Mouse (Mus musculus) lung, adult 2 months (tissue): Measurements from ENCODE around the gene Plcb3. TPM values are rescaled to one million over a fixed set of nuclear protein-coding genes. Genes with fewer than 3 reads are reported as not detected.

Experiments used
- DNase-seq: peaks from one replicate; pipeline ENCODE4 v3.0.0; 2022
- H3K4me1 ChIP-seq: fragments of 200-500 bp; 2 replicates; pipeline ENCODE4 v1.6.1; 2011; ENCODE audit warnings: low read length; ENCODE audit not compliant: control insufficient read depth, insufficient read depth
- H3K4me3 ChIP-seq: fragments of 200-500 bp; replicated peaks from 2 replicates; pipeline ENCODE3; 2011; ENCODE audit warnings: low read depth, mild to moderate bottlenecking, control low read depth, low read length; ENCODE audit errors: extremely low read depth
- CTCF ChIP-seq: fragments of 200-500 bp; IDR thresholded peaks from 2 replicates; pipeline ENCODE4 v1.5.1; 2011; ENCODE audit warnings: mild to moderate bottlenecking, low read length, control low read depth; ENCODE audit not compliant: insufficient read depth
- POLR2A ChIP-seq: fragments of 200-500 bp; IDR thresholded peaks from 2 replicates; pipeline ENCODE4 v1.6.1; 2011; ENCODE audit warnings: low read depth, mild to moderate bottlenecking, control low read depth, low read length, borderline replicate concordance; ENCODE audit errors: extremely low read depth
- WGBS: fragments of 180-500 bp; shearing (Covaris S2); methylation state at CpG from one replicate; pipeline ENCODE4 v1.1.7; 2018; 5-methylcytosine and 5-hydroxymethylcytosine counted together
- polyA plus RNA-seq: library from polyadenylated mRNA; depleted of rRNA; stranded (reverse); fragments of >200 nt; gene quantifications from 2 replicates; pipeline ENCODE4 v1.2.3, GENCODE M21; 2012; rRNA removed

Plcb3 gene
- polyA plus RNA-seq, 1 experiment = 124 TPM

DNA sequence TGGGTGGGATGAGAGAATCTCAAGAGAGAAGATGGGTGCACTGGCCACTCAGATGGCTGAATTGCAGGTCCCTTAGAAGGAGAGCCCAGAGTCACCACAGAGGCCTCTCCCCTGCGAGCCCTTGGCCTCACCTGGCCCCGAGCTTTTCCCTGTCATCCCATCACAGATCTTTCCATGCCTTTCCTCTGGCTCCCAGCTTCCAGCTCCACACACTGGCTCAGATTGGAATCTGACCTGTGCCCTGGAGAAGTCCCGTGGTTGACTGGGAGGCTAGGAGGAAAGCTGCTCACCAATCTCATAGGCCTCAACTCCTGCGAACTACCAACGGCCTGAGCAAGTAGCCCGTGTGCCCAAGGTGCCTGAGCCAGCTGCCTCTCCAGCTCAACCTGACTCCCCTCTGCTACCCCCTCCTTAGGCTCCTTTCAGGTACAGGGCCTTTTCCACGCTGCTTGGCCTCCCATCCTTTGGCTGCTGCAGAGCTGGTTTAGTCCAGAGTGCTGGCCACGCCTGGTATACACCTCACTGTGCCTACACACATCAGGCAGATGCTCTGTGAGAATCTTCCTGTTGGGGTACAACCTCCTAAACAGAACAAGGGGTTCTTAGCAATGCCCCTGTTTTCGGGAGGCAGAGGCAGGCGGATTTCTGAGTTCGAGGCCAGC lies 70.6 kb downstream of the Plcb3 start:
- TF ChIP-seq POLR2A (no peak), CTCF (no peak)
- no peak overlapping the region for H3K4me3 ChIP-seq
- DNase-seq = no peak
- 92% methylated on average over 11 of the region's 11 CpGs for WGBS
- H3K4me1 ChIP-seq = peaks cover 4% of the 10 kb centered on the region

- TF ChIP-seq POLR2A (no peak), CTCF (no peak)
- Histone ChIP-seq H3K4me3 (no peak overlapping the region), H3K4me1 (peaks cover 4% of the 10 kb centered on the region)
- no peak for DNase-seq
- WGBS = 73% methylated on average over 2 of the region's 2 CpGs
These were observed 71.4 kb downstream of the Plcb3 start for GRCm38 (mm10) chr19:6904846-6905245.

DNA sequence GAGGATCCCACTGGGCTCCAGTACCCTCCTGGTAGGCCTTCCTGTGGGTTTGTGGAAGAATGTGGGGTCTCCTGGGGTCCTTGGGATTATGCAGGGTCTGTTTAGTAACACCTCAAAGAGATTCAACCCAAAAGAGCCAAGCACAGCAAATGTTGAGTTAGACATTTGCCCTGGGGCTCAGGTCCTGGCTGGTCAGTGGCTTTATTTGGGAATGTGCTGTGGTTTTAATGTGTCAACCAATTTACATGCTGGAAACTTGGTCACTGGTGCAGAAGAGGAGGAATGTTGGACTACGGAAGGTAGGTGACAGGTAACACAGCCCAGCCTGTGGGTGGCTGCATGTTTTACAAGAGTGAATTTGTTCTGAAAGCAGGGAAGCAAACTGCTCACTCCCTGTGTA lies 73.2 kb downstream of the Plcb3 start:
- no peak overlapping the region for H3K4me3 ChIP-seq
- DNase-seq = no peak
- TF ChIP-seq CTCF (no peak), POLR2A (no peak)
- 79% methylated on average over 1 of the region's 1 CpGs for WGBS
- H3K4me1 ChIP-seq = no peaks in the 10 kb centered on the region; the same call in 1 of the 2 replicates

Other genes with a start within 250 kb of the Plcb3 start
- 45.9 and 49.8 TPM in 2 replicates for gene Rps6ka4, start 135.8 kb downstream of the Plcb3 start, polyA plus RNA-seq
- 17.3 and 19.9 TPM in 2 replicates for gene Ccdc88b, start 118.3 kb downstream of the Plcb3 start, polyA plus RNA-seq
- 115 and 120 TPM in 2 replicates for gene Trmt112, start 66.8 kb downstream of the Plcb3 start, polyA plus RNA-seq
- 110 and 148 TPM in 2 replicates for gene Prdx5, start 66.4 kb downstream of the Plcb3 start, polyA plus RNA-seq
- gene Esrra, start 54.7 kb downstream of the Plcb3 start, polyA plus RNA-seq = 42.9 and 43.8 TPM in 2 replicates
- gene Catsperz, start 51.1 kb downstream of the Plcb3 start, polyA plus RNA-seq = 0.16 and 0.49 TPM in 2 replicates
- gene Kcnk4, start 42.0 kb downstream of the Plcb3 start, polyA plus RNA-seq = 0.17 TPM in 1 of 2 replicates, not detected in the other
- 57.3 and 75.5 TPM in 2 replicates for gene Bad, start 34.6 kb downstream of the Plcb3 start, polyA plus RNA-seq
- gene Gpr137, start 34.0 kb downstream of the Plcb3 start, polyA plus RNA-seq = 77.6 and 85.1 TPM in 2 replicates
- gene Ppp1r14b, start 1.5 kb downstream of the Plcb3 start, polyA plus RNA-seq = 47.1 and 53.6 TPM in 2 replicates
- 42.3 and 51.3 TPM in 2 replicates for gene Fkbp2, start 4.0 kb upstream of the Plcb3 start, polyA plus RNA-seq
- gene Vegfb, start 11.2 kb upstream of the Plcb3 start, polyA plus RNA-seq = 30.1 and 35.3 TPM in 2 replicates
- 36.9 and 38.9 TPM in 2 replicates for gene Dnajc4, start 16.1 kb upstream of the Plcb3 start, polyA plus RNA-seq
- gene Nudt22, start 19.6 kb upstream of the Plcb3 start, polyA plus RNA-seq = 27.5 and 29.9 TPM in 2 replicates
- gene Trpt1, start 19.7 kb upstream of the Plcb3 start, polyA plus RNA-seq = 15.1 and 15.6 TPM in 2 replicates
- gene Fermt3, start 43.0 kb upstream of the Plcb3 start, polyA plus RNA-seq = 36.8 and 41.6 TPM in 2 replicates
- 25.0 and 31.4 TPM in 2 replicates for gene Stip1, start 63.5 kb upstream of the Plcb3 start, polyA plus RNA-seq
- 42.0 and 44.3 TPM in 2 replicates for gene Macrod1, start 80.3 kb upstream of the Plcb3 start, polyA plus RNA-seq
- 0.29 and 0.40 TPM in 2 replicates for gene Flrt1, start 129.3 kb upstream of the Plcb3 start, polyA plus RNA-seq
- gene Otub1, start 229.8 kb upstream of the Plcb3 start, polyA plus RNA-seq = 74.5 and 82.0 TPM in 2 replicates
- 984 and 1,290 TPM in 2 replicates for gene Cox8a, start 241.1 kb upstream of the Plcb3 start, polyA plus RNA-seq